Mouse (Mus musculus) lung, embryonic 14.5 days (tissue): ENCODE results near the gene Sgpp2. TPM values are rescaled to one million over a fixed set of nuclear protein-coding genes. Genes with fewer than 3 reads are reported as not detected.

ENCODE experiments used
- ATAC-seq: fragments of 200-750 bp; cut with Nextera tagmentation; 2 replicates; pipeline ENCODE4 v1.8.0; 2017; ENCODE audit warnings: mild to moderate bottlenecking, moderate TSS enrichment, moderate library complexity; ENCODE audit not compliant: insufficient read depth
- DNase-seq: peaks from one replicate; pipeline ENCODE4 v3.0.0-alpha.2; 2015
- H3K27ac ChIP-seq: fragments of 300-500 bp; sonication (generic); 2 replicates; pipeline ENCODE4 v1.5.1; 2014; ENCODE audit warnings: low read depth, mild to moderate bottlenecking, moderate library complexity
- H3K27me3 ChIP-seq: fragments of 300-500 bp; sonication (generic); 2 replicates; pipeline ENCODE4 v1.6.1; 2014; ENCODE audit warnings: low read length, control low read depth; ENCODE audit not compliant: insufficient read depth
- H3K36me3 ChIP-seq: fragments of 300-500 bp; sonication (generic); 2 replicates; pipeline ENCODE4 v1.6.1; 2014; ENCODE audit warnings: control low read depth; ENCODE audit not compliant: insufficient read depth
- H3K4me1 ChIP-seq: fragments of 300-500 bp; sonication (generic); 2 replicates; pipeline ENCODE4 v1.6.1; 2014; ENCODE audit warnings: antibody characterized with exemption, control low read depth; ENCODE audit not compliant: insufficient read depth
- H3K4me2 ChIP-seq: fragments of 300-500 bp; sonication (generic); 2 replicates; pipeline ENCODE4 v1.6.1; 2014; ENCODE audit warnings: mild to moderate bottlenecking
- H3K4me3 ChIP-seq: fragments of 300-500 bp; sonication (generic); 2 replicates; pipeline ENCODE4 v1.5.1; 2014; ENCODE audit warnings: low read depth, low read length
- H3K9ac ChIP-seq: fragments of 300-500 bp; sonication (generic); 2 replicates; pipeline ENCODE4 v1.6.1; 2014
- H3K9me3 ChIP-seq: fragments of 300-500 bp; sonication (generic); 2 replicates; pipeline ENCODE4 v1.6.1; 2016; ENCODE audit warnings: low read depth, low read length, control low read depth
- CTCF ChIP-seq: IDR thresholded peaks from 2 replicates; pipeline ENCODE4 v1.5.1; 2016; ENCODE audit warnings: antibody characterized with exemption, low read depth
- WGBS: fragments of 180-500 bp; shearing (Covaris S2); extraction: QIAGEN DNeasy Blood & Tissue Kit; methylation state at CpG from one replicate; pipeline ENCODE4 v1.1.7; 2014; 5-methylcytosine and 5-hydroxymethylcytosine counted together
- polyA plus RNA-seq: library from polyadenylated mRNA; unstranded; fragments of >200 nt; fragmentation: Nextera tagmentation; extraction: Ambion mirVana; gene quantifications from 2 replicates; pipeline ENCODE4 v1.2.1, GENCODE M21; 2014

The Sgpp2 gene
- polyA plus RNA-seq, 1 experiment from 2014 or later = 1.0 TPM

GRCm38 (mm10) chr1:78419593-78419992, 109.4 kb downstream of the Sgpp2 start:
- no peak overlapping the region for H3K4me2 ChIP-seq
- no peaks in the 10 kb centered on the region for H3K9me3 ChIP-seq
- TF ChIP-seq CTCF = peak; percentile 83
- peak; percentile 94 for DNase-seq
- H3K36me3 ChIP-seq = peaks cover 18% of the 10 kb centered on the region
- ATAC-seq = peak; percentile 82
- H3K27ac ChIP-seq = no peak overlapping the region
- no peak overlapping the region for H3K9ac ChIP-seq
- H3K4me3 ChIP-seq = no peak overlapping the region
- no peaks in the 10 kb centered on the region for H3K27me3 ChIP-seq
- no peaks in the 10 kb centered on the region for H3K4me1 ChIP-seq
- 42% methylated on average over 4 of the region's 4 CpGs for WGBS

DNA sequence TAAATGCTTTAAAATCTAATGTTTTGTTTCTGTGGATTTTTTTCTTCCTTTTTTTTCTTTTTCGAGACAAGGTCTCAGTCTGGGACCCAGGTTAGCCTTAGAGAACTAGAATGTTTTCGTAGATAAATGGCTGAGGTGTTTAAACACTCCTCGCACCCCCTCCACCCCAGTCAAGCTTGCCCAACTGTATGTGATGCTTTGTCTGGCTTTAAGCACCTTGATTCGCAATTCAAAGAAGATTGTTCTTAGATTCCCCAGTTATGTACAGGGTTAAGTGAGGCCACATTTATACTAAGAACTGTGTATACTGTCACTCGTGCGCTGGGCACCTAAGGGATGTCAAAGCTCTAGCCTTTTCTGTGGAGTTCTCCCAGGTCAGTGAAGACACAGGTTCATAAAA, 110.1 kb downstream of the Sgpp2 start:
- ATAC-seq = no peak
- Histone ChIP-seq H3K9me3 (no peaks in the 10 kb centered on the region), H3K4me1 (no peaks in the 10 kb centered on the region), H3K27ac (no peak overlapping the region), H3K36me3 (peaks cover 23% of the 10 kb centered on the region), H3K4me2 (no peak overlapping the region), H3K27me3 (no peaks in the 10 kb centered on the region), H3K9ac (no peak overlapping the region), H3K4me3 (no peak overlapping the region)
- WGBS = 90% methylated on average over 6 of the region's 6 CpGs
- no peak for TF ChIP-seq CTCF
- no peak for DNase-seq

- no peak overlapping the region for H3K4me2 ChIP-seq
- H3K4me3 ChIP-seq = no peak overlapping the region
- H3K4me1 ChIP-seq = no peaks in the 10 kb centered on the region
- peaks cover 23% of the 10 kb centered on the region for H3K36me3 ChIP-seq
- DNase-seq (no peak), ATAC-seq (no peak)
- no peak for TF ChIP-seq CTCF
- H3K27me3 ChIP-seq = no peaks in the 10 kb centered on the region
- no peak overlapping the region for H3K9ac ChIP-seq
- no peak overlapping the region for H3K27ac ChIP-seq
- WGBS = 80% methylated on average over 5 of the region's 5 CpGs
- H3K9me3 ChIP-seq = no peaks in the 10 kb centered on the region
Measured at GRCm38 (mm10) chr1:78421749-78422148, 111.6 kb downstream of the Sgpp2 start.

DNA sequence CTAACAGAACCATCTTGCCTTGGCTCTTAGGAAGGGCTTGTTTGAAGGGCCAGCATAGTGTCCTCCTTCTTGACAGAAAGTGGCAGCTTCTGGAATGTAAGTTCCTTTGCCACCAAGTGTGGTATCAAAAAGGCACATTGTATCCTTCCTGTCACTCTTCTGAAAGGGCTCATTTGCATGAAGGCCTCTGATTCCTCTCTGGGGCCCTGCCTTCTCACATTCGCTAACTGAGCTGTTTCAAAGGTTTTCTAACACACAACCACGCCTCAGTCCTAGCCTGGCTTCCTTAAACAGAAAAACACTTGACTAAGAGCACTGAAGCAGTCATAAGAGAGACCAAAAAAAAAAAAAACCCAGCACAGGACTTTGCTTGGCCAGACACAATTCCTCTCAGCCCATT, 112.4 kb downstream of the Sgpp2 start:
- Histone ChIP-seq H3K27me3 (no peaks in the 10 kb centered on the region), H3K36me3 (peaks cover 23% of the 10 kb centered on the region), H3K9ac (no peak overlapping the region), H3K9me3 (no peaks in the 10 kb centered on the region), H3K27ac (no peak overlapping the region), H3K4me2 (no peak overlapping the region), H3K4me3 (no peak overlapping the region), H3K4me1 (no peaks in the 10 kb centered on the region)
- TF ChIP-seq CTCF = no peak
- no peak for ATAC-seq
- DNase-seq = no peak
- WGBS = 76% methylated on average over 2 of the region's 2 CpGs

DNA sequence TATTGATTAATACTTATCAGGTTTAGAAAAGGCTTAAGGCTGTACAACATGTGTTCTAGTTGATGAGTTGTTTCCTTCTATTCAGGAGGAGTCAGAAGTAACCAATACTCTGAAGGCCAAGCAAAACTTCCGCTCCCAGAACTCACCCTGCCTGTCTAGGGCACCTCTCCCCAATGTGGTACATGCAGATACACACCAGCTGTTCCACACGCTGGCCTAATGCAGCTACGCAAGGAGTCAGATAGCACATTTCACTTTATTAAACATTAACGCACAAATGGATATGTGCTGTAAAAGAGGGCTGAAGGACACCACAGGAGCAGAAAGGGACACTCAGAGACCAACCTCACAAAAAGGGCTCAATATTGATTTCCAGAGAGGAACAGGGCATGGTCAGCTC, 114.7 kb downstream of the Sgpp2 start:
- DNase-seq (peak; percentile 45), ATAC-seq (0 out of 2 replicates have a peak, but pooled peaks have one; percentile 24)
- H3K9ac ChIP-seq = no peak overlapping the region
- no peaks in the 10 kb centered on the region for H3K9me3 ChIP-seq
- no peaks in the 10 kb centered on the region for H3K27me3 ChIP-seq
- no peak for TF ChIP-seq CTCF
- WGBS = 56% methylated on average over 4 of the region's 4 CpGs
- peaks cover 23% of the 10 kb centered on the region for H3K36me3 ChIP-seq
- no peak overlapping the region for H3K27ac ChIP-seq
- H3K4me1 ChIP-seq = no peaks in the 10 kb centered on the region
- no peak overlapping the region for H3K4me2 ChIP-seq
- H3K4me3 ChIP-seq = no peak overlapping the region

DNA sequence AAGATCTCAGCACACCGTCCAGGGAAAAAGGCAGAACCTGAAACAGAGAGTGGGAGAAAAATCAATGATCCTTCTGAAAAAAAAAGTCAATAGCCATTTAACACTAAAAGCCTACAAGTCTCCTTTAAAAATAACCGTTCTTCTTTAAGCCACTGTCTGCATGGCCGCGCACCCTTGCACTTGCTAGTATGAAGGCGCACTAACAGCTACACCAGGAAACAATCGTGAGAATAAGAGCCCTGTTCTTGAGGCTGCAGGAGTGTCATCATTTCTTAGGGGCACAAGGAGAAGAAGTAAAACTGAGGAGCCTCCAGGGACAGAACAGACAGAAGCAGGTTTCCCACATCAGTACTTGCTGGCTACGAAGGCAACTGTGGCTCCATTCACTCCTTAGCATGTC, 115.2 kb downstream of the Sgpp2 start:
- 90% methylated on average over 7 of the region's 7 CpGs for WGBS
- H3K4me1 ChIP-seq = no peaks in the 10 kb centered on the region

GRCm38 (mm10) chr1:78425793-78426700, 115.9 kb downstream of the Sgpp2 start:
- peak; percentile 77 for DNase-seq
- no peak overlapping the region for H3K4me2 ChIP-seq
- 73% methylated on average over 7 of the region's 7 CpGs for WGBS

More for the DNA sequence above, 115.2 kb downstream of the Sgpp2 start:
- H3K27ac ChIP-seq = peak overlapping the region; percentile 68; the same call in 1 of the 2 replicates
- TF ChIP-seq CTCF = no peak
- ATAC-seq (no peak), DNase-seq (no peak)
- H3K9me3 ChIP-seq = no peaks in the 10 kb centered on the region
- H3K4me2 ChIP-seq = no peak overlapping the region
- H3K36me3 ChIP-seq = peaks cover 23% of the 10 kb centered on the region
- no peak overlapping the region for H3K9ac ChIP-seq
- no peak overlapping the region for H3K4me3 ChIP-seq
- H3K27me3 ChIP-seq = no peaks in the 10 kb centered on the region

More at GRCm38 (mm10) chr1:78425793-78426700, 115.9 kb downstream of the Sgpp2 start:
- Histone ChIP-seq H3K4me1 (no peaks in the 10 kb centered on the region), H3K4me3 (no peak overlapping the region), H3K36me3 (peaks cover 23% of the 10 kb centered on the region), H3K27ac (peak overlapping the region; percentile 68; the same call in 1 of the 2 replicates), H3K9me3 (no peaks in the 10 kb centered on the region), H3K9ac (no peak overlapping the region), H3K27me3 (no peaks in the 10 kb centered on the region)
- no peak for TF ChIP-seq CTCF
- peak; percentile 82 for ATAC-seq
